Mouse (Mus musculus) liver, adult 2 months (tissue): ENCODE results near the gene Adgrl3. TPM values are rescaled to one million over a fixed set of nuclear protein-coding genes. Genes with fewer than 3 reads are reported as not detected.

ENCODE experiments used
- DNase-seq: peaks from one replicate; pipeline ENCODE4 v3.0.0-alpha.2; 2011; ENCODE audit warnings: low read depth, low spot score; ENCODE audit errors: extremely low read depth
- H3K27ac ChIP-seq: fragments of 200-500 bp; replicated peaks from 2 replicates; pipeline ENCODE4 v1.5.1; 2012; ENCODE audit warnings: low read depth, mild to moderate bottlenecking, control low read depth, inconsistent platforms, low read length; ENCODE audit not compliant: insufficient read depth
- H3K27me3 ChIP-seq: fragments of 200-500 bp; 2 replicates; pipeline ENCODE4 v1.6.1; 2012; ENCODE audit warnings: mild to moderate bottlenecking, moderate library complexity, low read length, inconsistent platforms; ENCODE audit not compliant: control insufficient read depth, insufficient read depth
- H3K36me3 ChIP-seq: fragments of 200-500 bp; 2 replicates; pipeline ENCODE4 v1.6.1; 2012; ENCODE audit warnings: low read length, inconsistent platforms; ENCODE audit not compliant: control insufficient read depth, insufficient read depth
- H3K4me1 ChIP-seq: fragments of 200-500 bp; 2 replicates; pipeline ENCODE4 v1.6.1; 2011; ENCODE audit warnings: low read length; ENCODE audit not compliant: control insufficient read depth, insufficient read depth
- H3K4me3 ChIP-seq: fragments of 200-500 bp; 2 replicates; pipeline ENCODE4 v1.5.1; 2011; ENCODE audit warnings: low read depth, mild to moderate bottlenecking, control low read depth, low read length, moderate library complexity; ENCODE audit not compliant: insufficient read depth
- H3K79me2 ChIP-seq: fragments of 200-500 bp; 2 replicates; pipeline ENCODE4 v1.6.1; 2012; ENCODE audit warnings: inconsistent platforms, mild to moderate bottlenecking, low read length, moderate library complexity; ENCODE audit not compliant: control insufficient read depth, insufficient read depth
- H3K9ac ChIP-seq: fragments of 200-500 bp; 2 replicates; pipeline ENCODE4 v1.6.1; 2012; ENCODE audit warnings: low read depth, mild to moderate bottlenecking, control low read depth, inconsistent platforms, low read length
- CTCF ChIP-seq: fragments of 200-500 bp; IDR thresholded peaks from 2 replicates; pipeline ENCODE4 v1.5.1; 2011; ENCODE audit warnings: low read depth, low read length, control low read depth
- POLR2A ChIP-seq: fragments of 200-500 bp; IDR thresholded peaks from 2 replicates; pipeline ENCODE4 v1.6.1; 2011; ENCODE audit warnings: low read length, control low read depth; ENCODE audit not compliant: insufficient read depth; ENCODE audit errors: extremely low read depth
- whole genome bisulfite sequencing: fragments of 180-500 bp; shearing (Covaris S2); methylation state at CpG from one replicate; pipeline ENCODE4 v1.1.7; 2018; 5-methylcytosine and 5-hydroxymethylcytosine counted together
- polyA plus RNA-seq: library from polyadenylated mRNA; depleted of rRNA; stranded (reverse); fragments of >200 nt; gene quantifications from 2 replicates; pipeline ENCODE4 v1.2.3, GENCODE M21; 2012
- total RNA-seq: library from RNA; depleted of rRNA; stranded (reverse); fragments of >200 nt; gene quantifications from 2 replicates; pipeline ENCODE4 v1.2.3, GENCODE M21; 2014

The Adgrl3 gene
- total and polyA plus RNA-seq, 2 experiments, result 0.33 to 1.0 TPM

DNA sequence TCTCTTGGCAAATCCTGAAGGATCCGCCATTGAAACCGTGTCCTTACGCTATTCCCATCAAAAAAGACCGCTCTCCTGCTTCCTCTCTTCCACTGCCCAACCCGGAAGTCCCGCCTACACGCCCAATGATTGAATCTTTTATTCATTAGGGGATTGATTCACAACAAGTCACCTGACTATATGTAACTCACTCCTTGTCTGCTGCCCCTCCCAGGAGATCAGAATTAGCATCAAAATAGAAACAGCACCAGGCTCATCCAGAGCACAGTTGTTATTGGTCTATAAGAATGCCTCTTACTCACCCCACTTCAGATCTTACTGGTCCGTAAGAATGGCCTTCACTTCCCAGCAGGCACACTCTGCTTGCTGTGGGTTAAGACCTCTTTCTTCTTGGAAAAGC, 536.1 kb downstream of the Adgrl3 start:
- DNase-seq, result no peak
- no peak for TF ChIP-seq CTCF
- no peak for TF ChIP-seq POLR2A
- WGBS, result 92% methylated on average over 8 of the region's 8 CpGs
- no peaks in the 10 kb centered on the region for H3K79me2 ChIP-seq
- H3K9ac ChIP-seq, result no peak overlapping the region
- H3K4me1 ChIP-seq, result no peaks in the 10 kb centered on the region
- H3K27ac ChIP-seq, result no peak overlapping the region
- H3K36me3 ChIP-seq, result no peaks in the 10 kb centered on the region
- no peak overlapping the region for H3K4me3 ChIP-seq
- no peaks in the 10 kb centered on the region for H3K27me3 ChIP-seq

DNA sequence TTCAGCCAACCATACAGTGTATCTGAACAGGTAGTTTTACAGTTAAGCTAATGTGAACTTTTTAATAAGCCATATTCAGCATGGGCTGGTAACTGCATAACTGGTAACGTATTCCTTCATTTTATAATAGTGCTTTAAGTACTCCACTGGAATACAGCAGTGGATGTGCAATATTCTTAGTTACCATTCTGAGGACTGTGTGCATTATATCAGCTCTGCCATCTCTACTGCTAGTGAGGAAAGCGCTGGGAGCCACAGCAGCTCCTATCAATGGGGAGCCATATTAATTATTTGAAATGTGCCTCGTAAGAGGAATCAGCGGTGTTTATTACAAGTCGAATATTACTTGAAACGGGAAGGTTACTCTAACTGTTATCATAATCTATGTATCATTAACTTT, 539.0 kb downstream of the Adgrl3 start:
- H3K27me3 ChIP-seq, result no peaks in the 10 kb centered on the region
- DNase-seq, result no peak
- H3K79me2 ChIP-seq, result no peaks in the 10 kb centered on the region
- no peaks in the 10 kb centered on the region for H3K36me3 ChIP-seq
- no peak for TF ChIP-seq CTCF
- TF ChIP-seq POLR2A, result no peak
- no peak overlapping the region for H3K4me3 ChIP-seq
- H3K9ac ChIP-seq, result no peak overlapping the region
- no peaks in the 10 kb centered on the region for H3K4me1 ChIP-seq
- H3K27ac ChIP-seq, result no peak overlapping the region
- WGBS, result 94% methylated on average over 6 of the region's 6 CpGs

DNA sequence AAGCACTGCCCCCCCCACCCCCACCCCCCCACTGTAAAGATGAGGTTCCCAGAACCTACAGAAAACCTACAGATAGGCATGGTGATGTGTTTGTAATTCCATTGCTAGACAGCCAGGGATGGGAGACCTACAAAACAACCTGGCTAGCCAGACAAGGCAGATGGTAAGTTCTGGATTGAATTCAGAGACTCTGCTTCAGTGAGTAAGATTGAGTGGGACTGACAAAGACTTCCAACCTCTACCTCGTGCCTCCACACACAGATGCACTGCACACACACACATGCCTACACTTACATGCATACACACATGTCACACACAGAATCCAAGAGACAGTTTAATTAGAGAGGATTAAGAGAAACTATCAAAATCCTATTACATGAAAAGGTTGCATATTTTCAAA, 544.4 kb downstream of the Adgrl3 start:
- Histone ChIP-seq H3K27me3 (no peaks in the 10 kb centered on the region), H3K4me1 (peaks cover 3% of the 10 kb centered on the region; the same call in 1 of the 2 replicates), H3K9ac (no peak overlapping the region), H3K79me2 (no peaks in the 10 kb centered on the region), H3K36me3 (no peaks in the 10 kb centered on the region), H3K27ac (no peak overlapping the region), H3K4me3 (no peak overlapping the region)
- TF ChIP-seq POLR2A (no peak), CTCF (no peak)
- WGBS, result 59% methylated on average over 1 of the region's 1 CpGs
- DNase-seq, result no peak

DNA sequence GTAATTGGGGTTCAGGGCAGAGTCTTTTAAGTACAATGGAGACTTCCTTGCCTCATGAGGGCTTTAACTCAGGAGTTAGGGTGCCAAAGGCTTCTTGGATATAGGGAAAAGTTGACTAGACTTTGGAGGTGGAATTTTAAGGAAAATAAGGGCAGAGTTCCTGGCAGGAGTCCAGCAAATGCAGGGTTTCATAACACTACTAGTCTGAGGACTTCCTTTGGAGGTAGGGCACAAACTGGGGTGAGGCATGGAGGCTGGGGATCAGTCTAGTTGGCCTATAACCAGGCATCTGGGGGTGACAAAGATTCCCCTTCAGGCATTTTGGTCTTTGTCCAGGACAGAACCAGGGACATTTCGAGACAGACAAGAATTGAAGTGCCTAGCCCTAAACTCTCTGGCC, 546.6 kb downstream of the Adgrl3 start:
- Histone ChIP-seq H3K27ac (no peak overlapping the region), H3K27me3 (no peaks in the 10 kb centered on the region), H3K9ac (no peak overlapping the region), H3K79me2 (no peaks in the 10 kb centered on the region), H3K4me1 (peaks cover 4% of the 10 kb centered on the region; the same call in 1 of the 2 replicates), H3K36me3 (no peaks in the 10 kb centered on the region), H3K4me3 (no peak overlapping the region)
- WGBS, result 82% methylated on average over 1 of the region's 1 CpGs
- TF ChIP-seq CTCF (no peak), POLR2A (no peak)
- peak; percentile 69 for DNase-seq

GRCm38 (mm10) chr5:81568743-81569142, 548.8 kb downstream of the Adgrl3 start:
- TF ChIP-seq POLR2A, result no peak
- TF ChIP-seq CTCF, result no peak
- Histone ChIP-seq H3K36me3 (no peaks in the 10 kb centered on the region), H3K79me2 (no peaks in the 10 kb centered on the region), H3K27ac (peak overlapping the region; percentile 56; the same call in 1 of the 2 replicates), H3K27me3 (no peaks in the 10 kb centered on the region), H3K4me1 (peaks cover 4% of the 10 kb centered on the region; the same call in 1 of the 2 replicates), H3K4me3 (no peak overlapping the region), H3K9ac (no peak overlapping the region)
- peak; percentile 100 for DNase-seq
- 16% methylated on average over 1 of the region's 1 CpGs for WGBS

DNA sequence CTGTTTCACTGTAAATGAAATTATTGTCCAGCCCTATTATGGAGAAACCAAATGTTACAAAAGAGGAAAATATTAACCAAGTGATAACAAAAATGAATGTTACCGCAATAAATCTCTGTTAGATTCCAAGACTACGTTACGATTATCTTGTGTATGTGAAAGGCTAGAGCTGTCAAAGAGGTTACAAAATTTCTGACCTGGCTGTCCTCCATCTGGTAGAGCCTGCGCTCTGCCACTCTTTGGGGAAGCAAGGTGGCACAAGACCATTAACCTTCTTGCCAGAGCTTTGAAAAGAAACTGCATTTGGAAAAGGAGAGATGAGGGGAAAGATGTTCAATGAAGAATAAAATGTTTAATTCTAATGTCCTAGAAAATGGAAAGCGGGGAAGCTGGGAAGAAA, 562.9 kb downstream of the Adgrl3 start:
- H3K4me1 ChIP-seq, result peaks cover 4% of the 10 kb centered on the region
- H3K27me3 ChIP-seq, result no peaks in the 10 kb centered on the region
- no peaks in the 10 kb centered on the region for H3K79me2 ChIP-seq
- no peak overlapping the region for H3K9ac ChIP-seq
- no peak overlapping the region; the same call in 1 of the 2 replicates for H3K27ac ChIP-seq
- H3K36me3 ChIP-seq, result no peaks in the 10 kb centered on the region
- no peak overlapping the region for H3K4me3 ChIP-seq
- WGBS, result 36% methylated on average over 5 of the region's 5 CpGs
- DNase-seq, result peak; percentile 78
- TF ChIP-seq POLR2A (no peak), CTCF (no peak)
